Mouse (Mus musculus) cerebellum, adult 9-10 months (tissue): ENCODE measurements around the gene Nprl2.

Experiments
- DNase-seq: peaks from one replicate; pipeline ENCODE4 v3.0.0; 2022

Gene Nprl2

GRCm38 (mm10) chr9:107579023-107579900, 37.2 kb downstream of the Nprl2 start:
- peak; percentile 78 for DNase-seq

GRCm38 (mm10) chr9:107580501-107581317, 38.7 kb downstream of the Nprl2 start, which contains the start of gene Hyal3:
Gene Hyal3, plus strand, starts transcription at chr9:107580818.
- peak; percentile 91 for DNase-seq

GRCm38 (mm10) chr9:107581584-107581983, 39.6 kb downstream of the Nprl2 start:
- no peak for DNase-seq

- no peak for DNase-seq
These were observed 40.6 kb downstream of the Nprl2 start for GRCm38 (mm10) chr9:107582509-107583062.

GRCm38 (mm10) chr9:107583174-107583573, 41.1 kb downstream of the Nprl2 start:
- DNase-seq: no peak

- DNase-seq: no peak
These were observed 44.5 kb downstream of the Nprl2 start for GRCm38 (mm10) chr9:107586504-107586903.

GRCm38 (mm10) chr9:107586974-107587832, 45.2 kb downstream of the Nprl2 start, which contains the start of gene Ifrd2:
Gene Ifrd2, plus strand, starts transcription at chr9:107587642.
- DNase-seq: peak; percentile 99

GRCm38 (mm10) chr9:107587833-107588639, 46.0 kb downstream of the Nprl2 start:
- DNase-seq: no peak

- no peak for DNase-seq
These were observed 48.2 kb downstream of the Nprl2 start for GRCm38 (mm10) chr9:107590058-107590772.

- DNase-seq: no peak
These were observed 48.7 kb downstream of the Nprl2 start for GRCm38 (mm10) chr9:107590773-107591060.

GRCm38 (mm10) chr9:107593101-107593976, 51.3 kb downstream of the Nprl2 start:
- peak; percentile 93 for DNase-seq

GRCm38 (mm10) chr9:107594281-107595062, 52.4 kb downstream of the Nprl2 start:
- no peak for DNase-seq
